Mouse (Mus musculus): ENCODE measurements around the gene Asdurf.
"Not testable (repeated sequence)": the region's sequence is repeated elsewhere in the genome, so short reads cannot be mapped to it uniquely, and the experiment has no call there.

Gene Asdurf

GRCm38 (mm10) chr1:53352327-53353261 is at the start of gene Asdurf, which contains the start of the genes Gm28551 and Asnsd1:
TSS of gene Asdurf (minus strand) at chr1:53352619.
TSS of gene Gm28551 (minus strand) at chr1:53352667.
TSS of gene Asnsd1 (minus strand) at chr1:53352752.
- peak; percentile 99 for DNase-seq (ENCODE audit: low spot score)

GRCm38 (mm10) chr1:53393936-53394760 is 41.7 kb upstream of the Asdurf start:
- DNase-seq (ENCODE audit: low spot score) = not testable (repeated sequence)

- DNase-seq (ENCODE audit: low spot score) = no peak
Measured at GRCm38 (mm10) chr1:53388762-53389161, 36.3 kb upstream of the Asdurf start.

- no peak for DNase-seq (ENCODE audit: low spot score)
Measured at GRCm38 (mm10) chr1:53384085-53384688, 31.8 kb upstream of the Asdurf start.

GRCm38 (mm10) chr1:53377731-53378130 is 25.3 kb upstream of the Asdurf start:
- DNase-seq (ENCODE audit: low spot score) = no peak

GRCm38 (mm10) chr1:53375965-53376364 is 23.5 kb upstream of the Asdurf start:
- DNase-seq (ENCODE audit: low spot score) = not testable (repeated sequence)

GRCm38 (mm10) chr1:53358988-53359387 is 6.6 kb upstream of the Asdurf start:
- no peak for DNase-seq (ENCODE audit: low spot score)

GRCm38 (mm10) chr1:53341071-53341470 is 11.3 kb downstream of the Asdurf start:
- DNase-seq (ENCODE audit: low spot score) = no peak

- not testable (repeated sequence) for DNase-seq (ENCODE audit: low spot score)
Measured at GRCm38 (mm10) chr1:53337403-53337802, 15.0 kb downstream of the Asdurf start.

- no peak for DNase-seq (ENCODE audit: low spot score)
Measured at GRCm38 (mm10) chr1:53335465-53335864, 17.0 kb downstream of the Asdurf start.

- not testable (repeated sequence) for DNase-seq (ENCODE audit: low spot score)
Measured at GRCm38 (mm10) chr1:53333527-53333926, 18.9 kb downstream of the Asdurf start.

GRCm38 (mm10) chr1:53324827-53325494 is 27.5 kb downstream of the Asdurf start:
- no peak for DNase-seq (ENCODE audit: low spot score)

GRCm38 (mm10) chr1:53324277-53324676 is 28.1 kb downstream of the Asdurf start:
- no peak for DNase-seq (ENCODE audit: low spot score)

GRCm38 (mm10) chr1:53323254-53323653 is 29.2 kb downstream of the Asdurf start:
- DNase-seq (ENCODE audit: low spot score) = no peak

- DNase-seq (ENCODE audit: low spot score) = no peak
Measured at GRCm38 (mm10) chr1:53321662-53322344, 30.6 kb downstream of the Asdurf start.

- peak; percentile 81 for DNase-seq (ENCODE audit: low spot score)
Measured at GRCm38 (mm10) chr1:53312989-53313967, 39.1 kb downstream of the Asdurf start, which contains the start of gene Osgepl1. TSS of gene Osgepl1 (plus strand) at chr1:53313624.

- no peak for DNase-seq (ENCODE audit: low spot score)
Measured at GRCm38 (mm10) chr1:53300506-53300905, 51.9 kb downstream of the Asdurf start.
